Mouse (Mus musculus) midbrain, embryonic 12.5 days (tissue): Measurements from ENCODE around the gene Copb1. TPM values are rescaled to one million over a fixed set of nuclear protein-coding genes. Genes with fewer than 3 reads are reported as not detected.

Experiments
- ATAC-seq: fragments of 200-750 bp; cut with Nextera tagmentation; 2 replicates; pipeline ENCODE4 v1.8.0; 2017; ENCODE audit warnings: low read depth, moderate TSS enrichment, moderate library complexity; ENCODE audit not compliant: low FRiP score
- H3K27ac ChIP-seq: fragments of 300-500 bp; sonication (generic); replicated peaks from 2 replicates; pipeline ENCODE4 v1.5.1; 2016; ENCODE audit warnings: mild to moderate bottlenecking
- H3K27me3 ChIP-seq: fragments of 300-500 bp; sonication (generic); 2 replicates; pipeline ENCODE4 v1.6.1; 2016; ENCODE audit warnings: mild to moderate bottlenecking
- H3K36me3 ChIP-seq: fragments of 300-500 bp; sonication (generic); 2 replicates; pipeline ENCODE4 v1.6.1; 2016
- H3K4me1 ChIP-seq: fragments of 300-500 bp; sonication (generic); 2 replicates; pipeline ENCODE4 v1.6.1; 2016
- H3K4me2 ChIP-seq: fragments of 300-500 bp; sonication (generic); replicated peaks from 2 replicates; pipeline ENCODE4 v1.6.1; 2016; ENCODE audit warnings: mild to moderate bottlenecking, moderate library complexity
- H3K4me3 ChIP-seq: fragments of 300-500 bp; sonication (generic); 2 replicates; pipeline ENCODE4 v1.5.1; 2016; ENCODE audit warnings: mild to moderate bottlenecking
- H3K9ac ChIP-seq: fragments of 300-500 bp; sonication (generic); replicated peaks from 2 replicates; pipeline ENCODE4 v1.6.1; 2016; ENCODE audit warnings: mild to moderate bottlenecking, moderate library complexity
- H3K9me3 ChIP-seq: fragments of 300-500 bp; sonication (generic); 2 replicates; pipeline ENCODE4 v1.6.1; 2016; ENCODE audit warnings: mild to moderate bottlenecking
- WGBS: fragments of 180-500 bp; shearing (Covaris S2); methylation state at CpG from one replicate; pipeline ENCODE4 v1.1.7; 2016; 5-methylcytosine and 5-hydroxymethylcytosine counted together
- polyA plus RNA-seq: library from polyadenylated mRNA; unstranded; fragments of >200 nt; fragmentation: Nextera tagmentation; extraction: Ambion mirVana; gene quantifications from 2 replicates; pipeline ENCODE4 v1.2.1, GENCODE M21; 2016

Copb1 gene
- polyA plus RNA-seq, 1 experiment from 2014 or later, result 97.2 TPM

- Histone ChIP-seq H3K27me3 (no peaks in the 10 kb centered on the region), H3K9ac (no peak overlapping the region), H3K4me1 (no peaks in the 10 kb centered on the region), H3K9me3 (no peaks in the 10 kb centered on the region), H3K27ac (no peak overlapping the region), H3K4me3 (no peak overlapping the region), H3K4me2 (no peak overlapping the region), H3K36me3 (no peaks in the 10 kb centered on the region)
- ATAC-seq, result no peak
- WGBS, result 29% methylated on average over 3 of the region's 3 CpGs
Measured at GRCm38 (mm10) chr7:114192581-114192980, 61.9 kb downstream of the Copb1 start.

GRCm38 (mm10) chr7:114183416-114183815, 71.1 kb downstream of the Copb1 start:
- WGBS, result 71% methylated on average over 6 of the region's 6 CpGs
- Histone ChIP-seq H3K4me3 (no peak overlapping the region), H3K27ac (no peak overlapping the region), H3K9ac (no peak overlapping the region), H3K4me1 (0 out of 2 replicates have a peak, but pooled peaks cover 6% of the 10 kb centered on the region), H3K4me2 (no peak overlapping the region), H3K36me3 (no peaks in the 10 kb centered on the region), H3K27me3 (no peaks in the 10 kb centered on the region), H3K9me3 (no peaks in the 10 kb centered on the region; the same call in 1 of the 2 replicates)
- no peak for ATAC-seq

GRCm38 (mm10) chr7:114182708-114183107, 71.8 kb downstream of the Copb1 start:
- Histone ChIP-seq H3K4me3 (no peak overlapping the region), H3K27ac (no peak overlapping the region), H3K9me3 (no peaks in the 10 kb centered on the region; the same call in 1 of the 2 replicates), H3K4me2 (no peak overlapping the region), H3K27me3 (no peaks in the 10 kb centered on the region), H3K4me1 (0 out of 2 replicates have a peak, but pooled peaks cover 6% of the 10 kb centered on the region), H3K36me3 (no peaks in the 10 kb centered on the region), H3K9ac (no peak overlapping the region)
- no peak for ATAC-seq
- 89% methylated on average over 3 of the region's 3 CpGs for WGBS

DNA sequence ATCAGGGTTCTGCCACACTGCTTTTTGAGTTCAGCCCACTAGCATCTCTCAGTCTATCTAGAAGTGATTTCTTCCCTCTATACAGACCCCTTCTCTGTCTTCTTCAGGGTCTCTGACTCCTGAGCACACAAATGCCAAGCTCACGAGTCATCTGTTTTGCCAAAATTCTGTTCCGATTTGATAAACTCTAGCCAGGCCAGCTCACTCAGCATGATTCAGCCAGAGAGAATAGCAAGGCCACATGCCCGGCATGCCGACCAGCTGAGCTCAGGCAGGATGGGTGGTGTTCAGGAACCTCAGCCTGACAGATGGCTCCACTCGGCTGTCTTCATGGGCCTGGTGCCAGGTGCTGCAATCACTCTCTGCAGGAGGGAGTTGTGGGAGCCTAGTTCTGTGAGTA, 73.1 kb downstream of the Copb1 start:
- H3K4me2 ChIP-seq, result no peak overlapping the region
- no peaks in the 10 kb centered on the region for H3K36me3 ChIP-seq
- H3K27ac ChIP-seq, result no peak overlapping the region
- no peak for ATAC-seq
- H3K9me3 ChIP-seq, result no peaks in the 10 kb centered on the region
- H3K4me3 ChIP-seq, result no peak overlapping the region
- H3K27me3 ChIP-seq, result no peaks in the 10 kb centered on the region
- WGBS, result 41% methylated on average over 5 of the region's 5 CpGs
- no peak overlapping the region for H3K9ac ChIP-seq
- 0 out of 2 replicates have a peak, but pooled peaks cover 6% of the 10 kb centered on the region for H3K4me1 ChIP-seq

- ATAC-seq, result no peak
- WGBS, result 86% methylated on average over 2 of the region's 2 CpGs
- H3K4me3 ChIP-seq, result no peak overlapping the region
- no peaks in the 10 kb centered on the region for H3K36me3 ChIP-seq
- no peak overlapping the region for H3K4me2 ChIP-seq
- 0 out of 2 replicates have a peak, but pooled peaks cover 4% of the 10 kb centered on the region for H3K4me1 ChIP-seq
- no peak overlapping the region for H3K9ac ChIP-seq
- H3K27me3 ChIP-seq, result no peaks in the 10 kb centered on the region
- H3K27ac ChIP-seq, result no peak overlapping the region
- H3K9me3 ChIP-seq, result no peaks in the 10 kb centered on the region
Measured at GRCm38 (mm10) chr7:114176588-114176987, 77.9 kb downstream of the Copb1 start.

DNA sequence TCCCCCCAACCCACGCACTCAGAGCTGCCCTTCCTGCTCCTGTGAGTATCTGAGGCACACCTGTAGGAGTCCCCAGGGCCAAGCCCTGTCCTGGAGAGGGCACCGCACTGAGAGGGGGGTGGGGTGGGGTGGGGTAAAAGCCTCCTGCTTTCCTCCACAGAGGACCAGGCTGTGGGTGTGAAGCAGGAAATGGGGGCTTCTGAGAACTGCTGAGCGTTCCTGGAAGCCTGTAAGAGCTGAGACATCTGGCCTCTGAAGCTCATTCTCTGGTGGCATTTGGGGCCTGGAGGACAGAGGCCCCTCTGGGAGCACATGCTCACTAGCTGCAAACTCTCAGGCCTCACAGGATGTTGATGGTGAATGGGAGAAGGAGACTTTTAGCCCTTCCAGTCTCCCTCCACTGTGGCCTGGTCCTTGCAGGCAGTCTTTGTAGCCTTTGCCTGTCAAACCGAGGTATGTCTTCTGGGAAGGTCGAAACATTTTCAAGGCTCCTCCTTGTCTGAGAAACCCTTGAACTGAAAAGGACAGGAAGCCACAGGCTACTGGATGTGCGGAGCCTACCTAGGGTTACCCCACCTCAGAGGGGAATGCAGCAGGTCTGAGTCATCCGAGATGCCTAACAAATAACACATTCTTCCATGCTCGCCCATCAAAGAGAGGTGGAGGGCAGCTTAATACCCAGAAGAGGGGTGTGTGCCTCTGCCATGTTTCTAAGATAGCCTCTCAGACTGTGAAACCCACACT, 83.0 kb downstream of the Copb1 start:
- H3K36me3 ChIP-seq, result no peaks in the 10 kb centered on the region
- no peaks in the 10 kb centered on the region for H3K4me1 ChIP-seq
- no peak overlapping the region for H3K4me3 ChIP-seq
- H3K9me3 ChIP-seq, result no peaks in the 10 kb centered on the region
- no peak overlapping the region for H3K9ac ChIP-seq
- no peak for ATAC-seq
- H3K27me3 ChIP-seq, result no peaks in the 10 kb centered on the region; the same call in 1 of the 2 replicates
- H3K27ac ChIP-seq, result no peak overlapping the region
- WGBS, result 62% methylated on average over 8 of the region's 8 CpGs
- H3K4me2 ChIP-seq, result no peak overlapping the region

- Histone ChIP-seq H3K27ac (no peak overlapping the region), H3K4me3 (no peak overlapping the region), H3K4me2 (no peak overlapping the region), H3K9me3 (no peaks in the 10 kb centered on the region), H3K9ac (no peak overlapping the region), H3K36me3 (no peaks in the 10 kb centered on the region), H3K4me1 (no peaks in the 10 kb centered on the region), H3K27me3 (no peaks in the 10 kb centered on the region; the same call in 1 of the 2 replicates)
- 90% methylated on average over 4 of the region's 4 CpGs for WGBS
- ATAC-seq, result no peak
Measured at GRCm38 (mm10) chr7:114169996-114170395, 84.5 kb downstream of the Copb1 start.

DNA sequence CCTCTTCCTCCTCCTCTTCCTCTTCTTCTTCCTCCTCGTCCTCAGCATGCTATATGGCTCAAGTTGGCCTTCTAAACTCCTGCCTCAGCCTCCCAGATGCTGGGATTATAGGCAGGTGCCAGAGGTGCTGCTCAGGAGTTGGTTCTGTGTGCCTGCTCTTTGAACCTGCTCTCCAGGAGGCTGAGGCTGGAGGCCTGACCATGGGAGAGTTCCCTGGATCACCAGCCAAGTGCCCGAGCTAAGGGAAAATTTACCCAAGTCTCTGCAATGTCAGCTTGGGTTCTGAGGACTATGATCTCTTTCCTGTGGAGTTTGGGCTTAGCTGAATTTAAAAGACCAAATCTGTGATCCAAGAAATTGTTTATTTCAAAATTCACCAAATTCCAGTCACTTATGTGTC, 85.1 kb downstream of the Copb1 start:
- H3K27ac ChIP-seq, result no peak overlapping the region
- no peak overlapping the region for H3K4me2 ChIP-seq
- H3K27me3 ChIP-seq, result no peaks in the 10 kb centered on the region; the same call in 1 of the 2 replicates
- no peaks in the 10 kb centered on the region for H3K36me3 ChIP-seq
- no peaks in the 10 kb centered on the region for H3K4me1 ChIP-seq
- H3K9me3 ChIP-seq, result no peaks in the 10 kb centered on the region
- no peak overlapping the region for H3K4me3 ChIP-seq
- no peak overlapping the region for H3K9ac ChIP-seq
- no peak for ATAC-seq
- 77% methylated on average over 2 of the region's 2 CpGs for WGBS

Other genes starting within 250 kb of the Copb1 start
- gene Rras2, start 136.9 kb downstream of the Copb1 start, polyA plus RNA-seq, result 18.9 and 22.5 TPM in 2 replicates
- gene Psma1, start 21.4 kb upstream of the Copb1 start, polyA plus RNA-seq, result 393 and 399 TPM in 2 replicates
- 9.9 and 12.1 TPM in 2 replicates for gene Pde3b, start 160.6 kb upstream of the Copb1 start, polyA plus RNA-seq